Mouse (Mus musculus) neutrophil, adult 83 days (primary cell): ENCODE results near the gene Il27ra. TPM values are rescaled to one million over a fixed set of nuclear protein-coding genes. Genes with fewer than 3 reads are reported as not detected.

Source experiments
- total RNA-seq, 2 experiments: library from RNA; stranded (reverse); gene quantifications; one replicate each; pipeline ENCODE4 v1.2.4; 2023

The Il27ra gene
- total RNA-seq: 1 to 10 TPM in 1 of 2 experiments, under 1 TPM in 1; 0.86 to 1.3 TPM

DNA sequence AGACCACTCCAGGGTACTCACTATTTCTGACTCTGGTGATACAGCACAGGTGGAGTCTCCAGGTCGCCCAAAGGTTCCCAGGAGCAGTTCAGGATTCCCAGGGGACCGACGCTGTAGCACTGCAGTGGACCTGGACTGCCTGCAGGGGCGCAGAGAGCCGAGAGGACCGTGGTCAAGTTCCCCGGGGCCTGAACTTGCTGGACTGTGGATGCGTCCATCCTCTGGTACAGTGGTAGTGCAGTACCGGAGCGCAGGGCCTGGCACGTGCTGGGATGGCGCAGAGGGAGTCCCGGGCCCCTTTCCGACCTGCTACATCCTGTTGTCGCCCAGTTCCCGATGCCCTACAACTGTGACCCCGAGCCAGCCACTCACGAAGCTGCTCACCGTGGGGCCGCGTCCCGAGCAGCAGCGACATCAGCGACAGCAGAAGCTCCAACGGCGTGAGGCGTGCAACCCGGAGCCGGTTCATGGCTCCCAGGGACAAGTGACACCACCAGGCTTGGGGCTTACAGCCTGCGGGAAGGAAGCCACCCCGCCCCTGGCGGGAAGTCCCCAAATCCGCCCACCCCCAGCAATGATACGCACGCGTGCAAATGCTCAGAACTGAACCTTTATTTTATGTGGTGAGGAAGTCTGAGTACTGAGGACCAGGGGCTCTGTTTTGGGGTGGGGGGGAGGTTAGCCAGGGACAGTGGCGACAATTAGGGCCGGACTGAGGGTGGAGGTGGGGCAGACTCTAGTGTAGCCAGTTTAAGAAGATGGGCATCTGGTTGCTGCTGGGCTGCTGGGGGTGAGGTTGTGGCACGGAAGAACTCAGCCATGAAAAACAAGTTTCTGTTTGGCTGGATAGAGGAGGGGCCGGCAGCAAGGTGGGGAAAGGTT is at the start of gene Il27ra:
Gene Il27ra, minus strand, starts transcription at position 524 of the 882 bp plus-strand sequence.

GRCm38 (mm10) chr8:84066291-84066930 is 24.0 kb upstream of the Il27ra start, which contains the start of gene Rfx1:
TSS of gene Rfx1 (plus strand) at chr8:84066834.

DNA sequence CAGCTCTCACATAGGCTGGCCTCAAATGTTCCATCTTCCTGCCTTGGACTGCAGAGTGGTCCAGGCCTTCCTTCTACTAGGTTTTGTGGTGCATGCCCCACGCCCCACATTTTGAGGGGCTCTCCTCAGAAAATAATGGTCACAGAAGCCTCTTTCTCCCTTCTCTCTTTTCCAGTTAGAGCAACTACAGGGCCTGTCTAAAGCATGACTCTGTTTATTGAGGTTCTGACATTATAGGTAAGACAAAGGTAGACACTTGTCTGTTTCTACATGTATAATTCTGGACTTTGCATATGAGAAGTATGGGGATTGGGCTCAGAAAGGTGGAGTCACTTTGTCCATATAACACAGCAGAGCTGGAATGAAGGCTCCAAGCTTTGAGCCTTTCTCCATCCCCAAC is 22.6 kb upstream of the Il27ra start, which contains the start of gene Gm10643:
Gene Gm10643, minus strand, starts transcription at position 101 of the 400 bp plus-strand sequence.

GRCm38 (mm10) chr8:84044900-84045299 is 2.5 kb upstream of the Il27ra start, which contains the start of gene Rln3:
TSS of gene Rln3 (minus strand) at chr8:84045000.

GRCm38 (mm10) chr8:84021096-84021495 is 21.3 kb downstream of the Il27ra start, which contains the start of gene Palm3:
TSS of gene Palm3 (plus strand) at chr8:84021471.

DNA sequence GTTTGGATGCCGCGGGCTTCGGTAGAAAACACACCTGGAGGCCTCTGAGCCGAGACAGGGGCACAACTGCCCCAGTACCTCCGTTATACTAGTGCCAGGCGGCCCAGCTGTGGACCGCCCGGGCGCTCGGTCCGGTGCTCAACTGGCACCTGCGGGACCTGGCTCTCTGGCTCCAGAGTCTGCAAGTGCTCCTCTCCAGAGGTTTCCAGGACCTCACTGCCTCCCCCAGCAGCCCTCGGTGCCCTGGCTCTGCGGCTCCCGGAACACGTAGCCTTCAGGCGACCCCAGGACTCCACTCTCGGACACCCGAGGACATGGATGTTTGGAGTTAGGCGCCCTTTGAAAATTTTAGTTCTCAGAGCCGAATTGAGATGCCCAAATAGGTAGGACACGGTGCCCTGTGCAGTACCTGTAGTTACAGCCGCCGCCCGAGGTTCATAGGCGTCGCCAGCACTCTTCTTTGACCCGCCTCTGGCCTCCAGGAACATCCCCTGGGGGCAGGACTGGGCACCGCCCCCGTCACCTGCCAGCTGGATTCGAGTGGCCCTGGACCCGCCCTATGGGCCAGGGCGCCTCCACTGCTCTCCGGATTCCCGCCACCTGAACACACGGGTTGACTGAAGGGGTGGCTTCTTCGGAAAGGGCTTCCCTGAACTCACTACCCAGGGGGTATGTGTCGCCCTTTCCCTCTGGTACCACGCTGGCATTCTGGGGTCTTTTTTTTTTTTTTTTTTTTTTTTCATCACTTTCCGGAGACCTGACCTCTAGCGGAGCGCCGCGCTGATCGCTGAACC is 30.5 kb downstream of the Il27ra start, which contains the start of gene 2210011C24Rik:
Gene 2210011C24Rik, minus strand, starts transcription at position 467 of the 794 bp plus-strand sequence.

GRCm38 (mm10) chr8:84001281-84002000 is 40.9 kb downstream of the Il27ra start, which contains the start of gene 1700067K01Rik:
TSS of gene 1700067K01Rik (plus strand) at chr8:84001502.

GRCm38 (mm10) chr8:83997511-83998141 is 44.8 kb downstream of the Il27ra start, which contains the start of gene Samd1:
TSS of gene Samd1 (plus strand) at chr8:83997672.

Other genes starting within 250 kb of the Il27ra start
- 1 to 10 TPM; 3.1 to 4.0 TPM for gene Adgrl1, start 142.5 kb downstream of the Il27ra start, total RNA-seq
- gene Gm10644, start 87.4 kb downstream of the Il27ra start, total RNA-seq: under 1 TPM; 0.11 to 0.13 TPM
- 10 to 100 TPM; 52.1 to 60.7 TPM for gene Asf1b, start 87.1 kb downstream of the Il27ra start, total RNA-seq
- gene Prkaca, start 69.6 kb downstream of the Il27ra start, total RNA-seq: 10 to 100 TPM; 35.6 to 37.1 TPM
- gene Samd1, start 44.9 kb downstream of the Il27ra start, total RNA-seq: 10 to 100 TPM; 46.0 to 50.1 TPM
- under 1 TPM; 0.42 to 0.79 TPM for gene 1700067K01Rik, start 41.1 kb downstream of the Il27ra start, total RNA-seq
- gene 2210011C24Rik, start 30.4 kb downstream of the Il27ra start, total RNA-seq: not detected
- gene Palm3, start 21.1 kb downstream of the Il27ra start, total RNA-seq: not detected
- gene Rln3, start 2.4 kb upstream of the Il27ra start, total RNA-seq: not detected
- 1 to 10 TPM; 2.6 to 4.9 TPM for gene Gm10643, start 22.5 kb upstream of the Il27ra start, total RNA-seq
- 10 to 100 TPM; 28.2 to 32.3 TPM for gene Rfx1, start 24.2 kb upstream of the Il27ra start, total RNA-seq
- 10 to 100 TPM; 21.7 to 22.4 TPM for gene Dcaf15, start 62.2 kb upstream of the Il27ra start, total RNA-seq
- gene Podnl1, start 83.4 kb upstream of the Il27ra start, total RNA-seq: under 1 TPM in 1 of 2 experiments, not detected in 1; 0.22 TPM
- gene Cc2d1a, start 105.3 kb upstream of the Il27ra start, total RNA-seq: 10 to 100 TPM; 19.3 to 22.5 TPM
- gene 4930432K21Rik, start 105.4 kb upstream of the Il27ra start, total RNA-seq: under 1 TPM; 0.79 to 0.95 TPM
- not detected for gene Nanos3, start 142.6 kb upstream of the Il27ra start, total RNA-seq
- gene Zswim4, start 194.5 kb upstream of the Il27ra start, total RNA-seq: 10 to 100 TPM; 31.3 to 32.9 TPM
- 100 to 1,000 TPM; 157 to 163 TPM for gene D8Ertd738e, start 207.1 kb upstream of the Il27ra start, total RNA-seq
- gene Mri1, start 214.7 kb upstream of the Il27ra start, total RNA-seq: 1 to 10 TPM; 7.2 to 9.6 TPM
- gene Ccdc130, start 227.8 kb upstream of the Il27ra start, total RNA-seq: 10 to 100 TPM; 17.1 to 17.2 TPM